Comparison of ENCODE assay signal across 8 mouse cellular contexts in genomic region chr9:53705491-53705991, GRCm38 (mm10). TPM values are rescaled to one million over a fixed set of nuclear protein-coding genes. Genes with fewer than 3 reads are reported as not detected.
A peak's percentile ranks its signal among the peaks of the same experiment; 100 is the strongest.
DNase-seq lines count a peak whose midpoint lies in the region; ATAC-seq and TF ChIP-seq lines count a peak whose summit lies in the region.

No protein-coding gene starts in this region.

- no peak for TF ChIP-seq CTCF in intestine, postnatal 0 days (IDR thresholded peaks at IDR 0.05; ENCODE audit: low read depth)
- no peak for TF ChIP-seq CTCF in lung, adult 2 months (IDR thresholded peaks at IDR 0.05; ENCODE audit: insufficient read depth, low read length)

- no peak for TF ChIP-seq POLR2A in lung, adult 2 months (IDR thresholded peaks at IDR 0.05; ENCODE audit: borderline replicate concordance, extremely low read depth, low read depth, low read length)

- no peaks in the 10 kb centered on the region for H3K36me3 ChIP-seq in intestine, postnatal 0 days (ENCODE audit: control insufficient read depth, insufficient read depth)

- H3K9me3 ChIP-seq in intestine, postnatal 0 days (ENCODE audit: control insufficient read depth), result no peaks in the 10 kb centered on the region

- WGBS in intestine, postnatal 0 days, result under 1% methylated on average over 28 of the region's 28 CpGs
- WGBS in lung, adult 2 months, result 2% methylated on average over 23 of the region's 28 CpGs

- peak overlapping the region; percentile 71 for H3K4me2 ChIP-seq in intestine, postnatal 0 days (replicated peaks; ENCODE audit: low read depth)

- peak; percentile 55; the same call in 1 of the 2 replicates for ATAC-seq in intestine, postnatal 0 days
- no peak for ATAC-seq in activated CD4-positive, CD25-positive, alpha-beta regulatory T cell, adult 4 months

- H3K27me3 ChIP-seq in intestine, postnatal 0 days (replicated peaks; ENCODE audit: control insufficient read depth, insufficient read depth, low read length), result 0 out of 2 replicates have a peak, but pooled peaks cover 16% of the 10 kb centered on the region

- H3K9ac ChIP-seq in intestine, postnatal 0 days (ENCODE audit: low read depth, low read length), result no peak overlapping the region

- DNase-seq in gastrocnemius, postnatal 10 days, result peak; percentile 8
- DNase-seq in gastrocnemius, adult 8-10 months (ENCODE audit: low spot score in 2 of 2), result no peak
- peak; percentile 5 to 10 for DNase-seq in cerebellum, adult 18-20 months
- peak; percentile 9 for DNase-seq in gastrocnemius, postnatal 25 days
- no peak for DNase-seq in lung, adult 2 months
- peak; percentile 36 for DNase-seq in right cerebral cortex, adult 18-20 months

- H3K4me1 ChIP-seq in intestine, postnatal 0 days (replicated peaks; ENCODE audit: control insufficient read depth, insufficient read depth, low read length), result peaks cover 8% of the 10 kb centered on the region
- no peaks in the 10 kb centered on the region; the same call in 1 of the 2 replicates for H3K4me1 ChIP-seq in lung, adult 2 months (ENCODE audit: control insufficient read depth, insufficient read depth, low read length)

- H3K27ac ChIP-seq in intestine, postnatal 0 days (ENCODE audit: low read depth, low read length), result no peak overlapping the region

- H3K4me3 ChIP-seq in intestine, postnatal 0 days (ENCODE audit: low read depth, low read length), result peak overlapping the region; percentile 34
- H3K4me3 ChIP-seq in lung, adult 2 months (replicated peaks; ENCODE audit: extremely low read depth, low read depth, low read length), result peak overlapping the region; percentile 47

RNA-seq across cellular contexts. Expression of gene Rab39, which starts 0.5 kb away (rescaled TPM):
- total RNA-seq in gastrocnemius, postnatal 10 days (2021), result under 1 TPM in 1 of 2 experiments, not detected in 1; 0.14 TPM
- total RNA-seq in gastrocnemius, adult 8-10 months (2022), result under 1 TPM in 1 of 4 experiments, not detected in 3; 0.08 TPM
- total RNA-seq in gastrocnemius, postnatal 25 days (2021), result not detected
- polyA plus RNA-seq in intestine, postnatal 0 days (2015; fragmentation: Nextera tagmentation; extraction: Ambion mirVana), result 0.25 and 0.33 TPM in 2 replicates
- 0.21 and 0.24 TPM in 2 replicates for polyA plus RNA-seq in lung, adult 2 months (2012; rRNA removed)
- not detected for polyA plus RNA-seq in activated CD4-positive, CD25-positive, alpha-beta regulatory T cell, adult 4 months (2017; shearing (Covaris generic))

RNA-seq across cellular contexts. Expression of gene Cul5, which starts 35.7 kb away (rescaled TPM):
- total RNA-seq in gastrocnemius, postnatal 10 days (2021), result 10 to 100 TPM; 51.6 to 54.7 TPM
- 10 to 100 TPM; 75.6 to 84.6 (median 76.1) TPM for total RNA-seq in gastrocnemius, adult 8-10 months (2022)
- 10 to 100 TPM; 59.5 TPM for total RNA-seq in gastrocnemius, postnatal 25 days (2021)
- 19.0 and 20.2 TPM in 2 replicates for polyA plus RNA-seq in intestine, postnatal 0 days (2015; fragmentation: Nextera tagmentation; extraction: Ambion mirVana)
- 4.5 and 4.7 TPM in 2 replicates for polyA plus RNA-seq in lung, adult 2 months (2012; rRNA removed)
- 10 to 100 TPM; 36.2 to 36.4 TPM for polyA plus RNA-seq in activated CD4-positive, CD25-positive, alpha-beta regulatory T cell, adult 4 months (2017; shearing (Covaris generic))

Comparison
In these comparisons a context has a peak if more than half of its experiments do, and no peak if none do; other contexts are left out.
1. DNase-seq: peak in gastrocnemius, postnatal 10 days (single experiment), cerebellum, adult 18-20 months (2 of 2), gastrocnemius, postnatal 25 days (single experiment) and right cerebral cortex, adult 18-20 months (single experiment); none in gastrocnemius, adult 8-10 months (0 of 2) and lung, adult 2 months (single experiment).